Mouse (Mus musculus) telencephalon, adult 2 months (tissue): ENCODE results near the gene Gm42906.

Source experiments
- DNase-seq: peaks from one replicate; pipeline ENCODE4 v3.0.0-alpha.2; 2011; ENCODE audit warnings: low read depth, low spot score

Gm42906 gene

GRCm38 (mm10) chr5:151394690-151395089 lies 33.3 kb downstream of the Gm42906 start:
- no peak for DNase-seq

DNA sequence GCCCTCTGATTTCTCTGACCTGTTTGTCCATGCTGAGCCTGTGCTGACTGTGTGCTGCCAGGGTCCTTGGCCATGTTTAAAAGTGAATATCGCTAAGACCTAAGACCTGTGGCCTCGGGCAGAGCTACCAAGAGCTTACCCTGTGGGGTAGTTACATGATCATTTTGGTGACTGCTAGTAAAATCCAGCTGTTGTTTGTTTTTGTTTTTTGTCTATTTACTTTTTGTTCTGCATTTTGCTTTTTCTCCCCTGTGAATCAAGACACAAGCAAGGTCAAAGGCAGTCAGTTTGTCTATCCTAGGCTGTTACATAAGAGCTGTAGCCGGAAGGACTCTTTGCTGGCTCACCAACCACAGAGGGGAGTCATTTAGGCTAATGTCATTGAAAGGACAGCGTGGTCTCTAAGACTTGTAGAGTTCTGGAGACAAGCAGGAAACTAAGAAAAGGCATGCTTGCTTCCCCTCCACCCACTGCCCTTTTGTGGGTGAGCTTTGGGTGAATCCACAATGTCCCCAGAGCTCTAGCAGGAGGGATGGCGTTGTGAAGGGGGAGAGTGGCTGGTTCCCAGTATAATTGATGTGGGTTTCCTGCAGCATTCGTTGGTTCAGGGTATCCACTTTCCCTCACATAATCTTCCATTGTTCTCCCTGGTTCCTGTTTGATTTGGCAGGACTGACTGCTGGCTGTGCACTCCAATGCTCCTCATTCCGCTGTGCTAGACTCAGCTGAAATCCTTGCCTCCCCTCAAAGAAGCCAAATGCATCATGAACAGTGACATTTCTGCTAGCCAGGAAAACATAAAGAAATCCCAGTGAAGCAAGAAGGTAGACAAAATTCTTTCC lies 33.9 kb downstream of the Gm42906 start:
- DNase-seq, result no peak

- DNase-seq, result no peak
Observed at GRCm38 (mm10) chr5:151389827-151390226, 38.1 kb downstream of the Gm42906 start.

DNA sequence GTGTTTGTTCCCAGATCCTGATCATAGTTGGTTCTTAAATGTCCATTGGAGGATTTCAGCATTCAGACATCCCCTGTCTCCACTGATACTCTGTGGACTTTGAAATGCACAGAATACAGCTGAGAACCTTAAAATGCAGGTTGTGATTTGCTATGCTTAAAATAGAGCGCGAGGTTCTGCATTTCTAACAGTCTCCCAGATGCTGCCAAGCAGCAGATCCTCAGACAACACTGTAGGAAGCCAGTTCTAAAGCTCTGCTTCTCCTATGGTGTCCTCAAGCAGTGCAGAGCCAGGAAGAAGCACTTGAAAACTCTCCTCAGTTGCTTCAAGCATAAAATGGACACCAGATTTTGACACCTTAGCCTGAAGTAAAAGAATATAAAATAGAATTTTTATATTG lies 48.1 kb downstream of the Gm42906 start:
- DNase-seq, result no peak

GRCm38 (mm10) chr5:151379210-151379609 lies 48.8 kb downstream of the Gm42906 start:
- DNase-seq, result no peak

- DNase-seq, result no peak
Observed at GRCm38 (mm10) chr5:151376931-151377330, 51.0 kb downstream of the Gm42906 start.

DNA sequence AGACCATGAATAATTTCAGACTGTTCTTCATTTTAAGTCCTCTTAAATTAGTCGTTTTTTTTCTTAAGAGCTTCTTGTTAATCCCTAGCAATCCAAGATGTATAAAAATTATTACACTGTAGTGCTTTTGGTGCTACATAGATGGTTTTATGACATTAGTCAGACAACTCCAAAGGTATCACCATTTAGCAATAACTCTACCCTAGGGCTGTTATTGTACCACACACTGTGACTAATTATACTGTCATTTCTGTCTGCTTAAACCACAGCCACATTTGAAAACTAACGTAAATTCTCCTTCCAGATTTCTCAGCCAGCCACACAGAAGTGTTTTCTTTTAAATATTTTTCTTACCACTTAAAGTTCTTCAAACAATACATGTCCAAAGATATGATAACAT lies 53.1 kb downstream of the Gm42906 start:
- DNase-seq, result no peak

DNA sequence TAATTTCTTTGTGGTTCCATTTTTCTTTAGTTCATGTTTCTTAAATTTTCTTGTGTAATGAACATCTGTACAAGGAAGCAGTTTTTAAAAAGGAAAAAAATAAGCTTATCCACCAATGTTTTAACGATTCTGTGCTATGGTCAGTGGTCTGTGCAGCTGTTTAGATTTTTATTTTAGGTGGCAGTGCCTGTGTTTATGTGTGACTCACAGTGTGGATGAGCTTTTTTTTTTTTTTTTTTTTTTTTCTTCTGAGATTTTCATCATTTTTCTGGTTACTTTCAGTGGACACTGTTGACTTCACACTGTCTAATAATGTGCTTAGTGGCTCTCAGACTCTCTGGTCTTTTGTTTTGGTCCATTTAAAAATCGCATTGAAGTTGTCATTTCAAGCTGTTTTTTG lies 56.8 kb downstream of the Gm42906 start:
- DNase-seq, result no peak

- DNase-seq, result no peak
Observed at GRCm38 (mm10) chr5:151369306-151369721, 58.6 kb downstream of the Gm42906 start.

GRCm38 (mm10) chr5:151368395-151369190 lies 59.4 kb downstream of the Gm42906 start:
- peak; percentile 99 for DNase-seq

- DNase-seq, result peak; percentile 32
Observed at GRCm38 (mm10) chr5:151367881-151368394, 60.0 kb downstream of the Gm42906 start.

DNA sequence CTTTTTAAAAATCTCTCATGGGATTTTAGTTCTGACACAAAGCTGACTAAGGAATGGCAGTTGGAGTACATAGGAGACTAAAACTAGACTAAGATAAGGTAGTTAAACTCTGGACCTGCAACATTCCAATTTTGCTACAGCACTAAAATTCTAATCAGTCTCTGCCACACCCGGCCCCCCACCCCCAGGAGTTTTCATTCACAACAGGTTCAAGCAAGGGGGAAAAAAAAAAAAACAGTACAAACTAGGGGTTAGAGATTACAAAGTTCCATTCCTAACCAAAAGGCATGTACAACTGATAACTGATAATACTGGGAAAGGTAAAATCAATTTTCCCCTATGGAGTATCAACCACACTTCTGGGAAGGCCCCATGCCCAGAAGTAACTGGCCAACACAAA lies 60.6 kb downstream of the Gm42906 start:
- DNase-seq, result no peak

- no peak for DNase-seq
Observed at GRCm38 (mm10) chr5:151363343-151364000, 64.5 kb downstream of the Gm42906 start.

DNA sequence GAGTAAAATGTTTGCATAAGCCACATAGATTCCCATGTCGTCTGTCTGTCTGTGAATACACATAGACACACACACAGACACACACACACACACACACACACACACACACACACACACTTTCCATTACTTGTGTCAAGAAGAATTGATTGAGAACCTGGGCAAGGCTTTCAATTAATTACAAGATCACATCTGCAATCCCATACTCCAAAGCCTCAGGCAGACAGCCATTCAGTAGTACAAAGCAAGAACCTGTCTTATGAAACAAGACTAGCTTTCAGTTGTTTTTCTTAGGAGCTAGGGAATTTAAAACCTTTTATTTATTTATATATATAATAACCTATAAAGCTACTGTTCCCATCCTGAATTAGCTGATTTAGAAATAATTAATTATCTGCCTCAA lies 78.3 kb downstream of the Gm42906 start:
- DNase-seq, result no peak

- DNase-seq, result no peak
Observed at GRCm38 (mm10) chr5:151348418-151348817, 79.5 kb downstream of the Gm42906 start.

GRCm38 (mm10) chr5:151346626-151347025 lies 81.3 kb downstream of the Gm42906 start:
- no peak for DNase-seq

DNA sequence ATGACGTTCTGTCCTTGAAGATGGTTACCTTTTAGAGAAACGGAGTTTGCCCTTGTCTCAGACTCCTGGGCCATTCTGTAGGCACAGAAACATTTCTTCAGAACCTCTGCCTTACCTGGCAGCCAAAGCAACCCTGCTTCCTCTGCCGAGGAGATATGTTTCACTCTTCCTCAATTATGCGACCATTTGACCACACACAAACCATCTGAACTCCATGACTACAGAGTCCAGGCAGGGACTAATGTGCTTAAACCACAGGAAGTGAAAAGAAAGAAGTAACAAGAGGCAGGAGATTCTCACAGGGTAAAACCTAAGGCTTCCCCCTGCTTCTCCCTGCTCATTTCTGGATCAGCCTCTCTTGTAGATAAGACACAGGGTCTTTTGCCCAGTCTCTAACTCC lies 83.2 kb downstream of the Gm42906 start:
- no peak for DNase-seq

DNA sequence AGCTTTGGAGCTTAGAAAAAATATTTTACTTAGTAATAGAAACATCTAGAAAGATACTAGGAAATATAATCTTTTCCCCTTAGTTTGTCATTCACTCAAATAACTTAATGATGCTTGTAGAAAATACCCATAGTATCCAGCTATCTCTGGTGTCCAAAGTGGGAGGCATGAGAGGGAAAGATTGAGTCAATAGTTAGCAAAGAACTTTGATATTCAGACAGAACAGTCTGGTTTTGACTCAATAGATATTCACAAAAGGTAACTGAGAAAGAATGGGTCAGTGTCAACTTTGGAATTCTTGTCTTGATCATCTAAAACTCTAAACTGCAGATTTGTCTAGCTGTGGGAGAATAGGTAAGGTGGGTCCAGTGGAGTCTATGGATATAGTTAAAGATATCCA lies 94.3 kb downstream of the Gm42906 start:
- no peak for DNase-seq

DNA sequence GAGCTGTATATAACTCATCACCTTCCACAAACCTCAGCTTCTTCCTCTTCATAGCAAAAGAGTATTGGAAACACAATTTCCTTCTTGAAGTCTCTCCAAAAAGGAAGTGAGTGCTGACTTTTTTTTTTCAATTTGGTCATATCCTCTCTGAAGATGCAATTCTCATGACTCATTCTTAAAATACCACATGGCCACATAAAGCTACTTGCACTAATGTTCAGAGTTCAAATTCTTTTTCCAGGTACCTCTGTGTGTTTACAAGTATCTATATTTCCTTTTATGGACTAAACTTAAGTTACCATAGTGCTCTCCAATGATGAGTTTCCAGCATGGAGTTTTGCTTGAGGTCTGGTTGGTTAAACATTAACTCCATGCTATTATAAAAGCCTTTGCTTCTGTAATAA lies 94.8 kb downstream of the Gm42906 start:
- DNase-seq, result no peak

DNA sequence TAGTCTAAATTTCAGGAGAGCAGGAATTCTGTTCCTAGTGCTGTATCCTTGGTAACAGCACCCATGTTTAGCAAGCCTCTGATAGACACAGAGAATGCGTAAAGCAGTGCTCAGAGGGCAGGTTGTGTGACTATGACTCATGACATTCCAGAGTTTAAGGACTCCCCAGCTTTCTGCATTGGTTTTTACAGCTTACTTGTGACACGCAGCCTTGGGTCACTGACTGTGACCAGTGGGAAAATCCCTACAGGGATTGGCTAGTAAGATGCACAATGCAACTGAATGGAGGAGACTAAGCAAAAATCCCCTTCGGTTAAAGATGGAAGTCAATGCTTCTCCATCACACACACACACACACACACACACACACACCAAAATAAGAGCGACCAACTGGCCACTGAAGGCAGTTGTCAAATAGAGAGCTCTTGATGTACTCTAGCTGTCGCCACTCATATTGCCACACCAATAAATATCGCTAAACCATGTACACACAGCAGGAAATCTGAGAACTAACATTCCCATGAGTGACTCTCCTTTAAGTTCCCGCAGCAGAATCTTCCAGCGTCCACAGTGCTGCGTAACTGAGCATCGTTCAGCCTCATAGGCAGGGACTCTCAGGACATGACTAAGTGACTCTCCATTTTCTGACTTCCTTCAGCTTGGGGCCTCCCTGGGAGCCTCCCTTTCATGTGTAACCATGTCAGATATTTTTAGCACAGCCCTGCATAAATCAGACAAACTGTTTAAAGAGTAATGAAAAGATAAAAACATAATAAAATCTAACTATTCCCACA lies 112.0 kb downstream of the Gm42906 start:
- peak; percentile 21 for DNase-seq

GRCm38 (mm10) chr5:151300286-151300685 lies 127.7 kb downstream of the Gm42906 start:
- no peak for DNase-seq
